Mouse (Mus musculus) CH12.LX (cell line): Measurements from ENCODE around the gene Cacng6. TPM values are rescaled to one million over a fixed set of nuclear protein-coding genes. Genes with fewer than 3 reads are reported as not detected.

ENCODE experiments used
- DNase-seq: peaks from one replicate; pipeline ENCODE4 v3.0.0-alpha.2; 2013; ENCODE audit errors: extremely low read depth
- H3K27ac ChIP-seq: 2 replicates; pipeline ENCODE4 v1.5.1; 2012; ENCODE audit warnings: low read depth, mild to moderate bottlenecking, control low read depth, moderate library complexity; ENCODE audit not compliant: insufficient read depth
- H3K27me3 ChIP-seq: replicated peaks from 2 replicates; pipeline ENCODE3; 2012; ENCODE audit warnings: inconsistent platforms
- H3K36me3 ChIP-seq, 2 experiments: replicated peaks in 1 of 2; 2 replicates each; pipeline versions ENCODE3 to v1.6.1; 2012; ENCODE audit warnings: inconsistent platforms in 1 of 2, low read length in 1 of 2, mild to moderate bottlenecking in 1 of 2, mixed read lengths in 1 of 2, moderate library complexity in 1 of 2; ENCODE audit not compliant: control insufficient read depth in 1 of 2, insufficient read depth in 1 of 2
- H3K4me1 ChIP-seq, 2 experiments: 2 replicates each; pipeline ENCODE4 v1.6.1; 2012; ENCODE audit warnings: inconsistent platforms in 1 of 2, moderate library complexity in 1 of 2; ENCODE audit not compliant: insufficient read depth in 2 of 2, control insufficient read depth in 1 of 2
- H3K4me2 ChIP-seq: 2 replicates; pipeline ENCODE4 v1.6.1; 2012; ENCODE audit warnings: low read depth, mild to moderate bottlenecking, control low read depth; ENCODE audit not compliant: poor library complexity, insufficient read depth, severe bottlenecking
- H3K4me3 ChIP-seq, 3 experiments: fragments of 150-350 bp in 1 of 3; sonication (generic) in 1 of 3; replicated peaks in 1 of 3; 2 replicates each; pipeline versions ENCODE3 to v1.5.1; 2011 to 2012; ENCODE audit warnings: low read depth in 2 of 3, low read length in 2 of 3, mild to moderate bottlenecking in 2 of 3, moderate library complexity in 2 of 3, control low read depth in 1 of 3, improper control_type of control experiment in 1 of 3, inconsistent platforms in 1 of 3, mixed read lengths in 1 of 3; ENCODE audit not compliant: poor library complexity in 1 of 3
- H3K79me2 ChIP-seq: replicated peaks from 2 replicates; pipeline ENCODE4 v1.6.1; 2012; ENCODE audit warnings: mild to moderate bottlenecking, moderate library complexity; ENCODE audit not compliant: control insufficient read depth, poor library complexity, insufficient read depth, severe bottlenecking; ENCODE audit errors: extremely low read depth
- H3K9ac ChIP-seq: 2 replicates; pipeline ENCODE4 v1.6.1; 2012; ENCODE audit warnings: low read depth, mild to moderate bottlenecking, control low read depth, moderate library complexity; ENCODE audit not compliant: insufficient read depth
- H3K9me3 ChIP-seq: replicated peaks from 2 replicates; pipeline ENCODE3; 2012; ENCODE audit warnings: low read length, inconsistent platforms, mixed read lengths
- CHD1 ChIP-seq: IDR thresholded peaks from 2 replicates; pipeline ENCODE4 v1.6.1; 2012; ENCODE audit warnings: low read depth, low read length, improper control_type of control experiment, inconsistent platforms
- CHD2 ChIP-seq: IDR thresholded peaks from 2 replicates; pipeline ENCODE4 v1.6.1; 2011; ENCODE audit warnings: low read length, improper control_type of control experiment
- E2F4 ChIP-seq: IDR thresholded peaks from 2 replicates; pipeline ENCODE4 v1.6.1; 2011; ENCODE audit warnings: low read depth, low read length, improper control_type of control experiment; ENCODE audit not compliant: insufficient replicate concordance
- ELF1 ChIP-seq: IDR thresholded peaks from 2 replicates; pipeline ENCODE4 v1.6.1; 2014; ENCODE audit warnings: low read depth, mild to moderate bottlenecking, inconsistent platforms, low read length, improper control_type of control experiment
- ETS1 ChIP-seq: conservative IDR thresholded peaks from 2 replicates; pipeline ENCODE4 v1.6.1; 2012; ENCODE audit warnings: low read depth, mild to moderate bottlenecking, inconsistent platforms, low read length, improper control_type of control experiment, moderate library complexity
- GABPA ChIP-seq: IDR thresholded peaks from 2 replicates; pipeline ENCODE4 v1.6.1; 2012; ENCODE audit warnings: low read depth, low read length, improper control_type of control experiment, inconsistent platforms; ENCODE audit not compliant: insufficient replicate concordance
- HCFC1 ChIP-seq: IDR thresholded peaks from 2 replicates; pipeline ENCODE4 v1.6.1; 2012; ENCODE audit warnings: low read depth, mild to moderate bottlenecking, inconsistent platforms, low read length, improper control_type of control experiment
- IRF4 ChIP-seq: IDR thresholded peaks from 2 replicates; pipeline ENCODE4 v1.6.1; 2014; ENCODE audit warnings: low read depth, mild to moderate bottlenecking, inconsistent platforms, low read length, improper control_type of control experiment
- JUN ChIP-seq: IDR thresholded peaks from 2 replicates; pipeline ENCODE4 v1.6.1; 2011; ENCODE audit warnings: low read depth, mild to moderate bottlenecking, low read length, improper control_type of control experiment, moderate library complexity; ENCODE audit not compliant: insufficient read depth
- JUND ChIP-seq: conservative IDR thresholded peaks from 2 replicates; pipeline ENCODE4 v1.6.1; 2011; ENCODE audit warnings: low read depth, low read length, improper control_type of control experiment
- MAZ ChIP-seq: IDR thresholded peaks from 2 replicates; pipeline ENCODE4 v1.6.1; 2012; ENCODE audit warnings: low read depth, mild to moderate bottlenecking, inconsistent platforms, low read length, improper control_type of control experiment, moderate library complexity
- MEF2A ChIP-seq: IDR thresholded peaks from 2 replicates; pipeline ENCODE4 v1.6.1; 2014; ENCODE audit warnings: low read depth, mild to moderate bottlenecking, inconsistent platforms, low read length, improper control_type of control experiment, borderline replicate concordance
- MXI1 ChIP-seq: IDR thresholded peaks from 2 replicates; pipeline ENCODE4 v1.6.1; 2011; ENCODE audit warnings: mild to moderate bottlenecking, low read depth, low read length, improper control_type of control experiment
- MYC ChIP-seq: IDR thresholded peaks from 2 replicates; pipeline ENCODE4 v1.6.1; 2011; ENCODE audit warnings: low read depth, mild to moderate bottlenecking, improper control_type of control experiment, low read length
- NELFE ChIP-seq: IDR thresholded peaks from 2 replicates; pipeline ENCODE4 v1.6.1; 2011; ENCODE audit warnings: low read depth, low read length, improper control_type of control experiment
- NRF1 ChIP-seq: IDR thresholded peaks from 2 replicates; pipeline ENCODE4 v1.6.1; 2014; ENCODE audit warnings: low read depth, mild to moderate bottlenecking, inconsistent platforms, low read length, improper control_type of control experiment, moderate library complexity
- POLR2AphosphoS2 ChIP-seq: IDR thresholded peaks from 2 replicates; pipeline ENCODE4 v1.6.1; 2011; ENCODE audit warnings: low read depth, low read length, improper control_type of control experiment
- RAD21 ChIP-seq: IDR thresholded peaks from 2 replicates; pipeline ENCODE4 v1.6.1; 2011; ENCODE audit warnings: low read depth, mild to moderate bottlenecking, low read length, improper control_type of control experiment, moderate library complexity
- SIN3A ChIP-seq: IDR thresholded peaks from 2 replicates; pipeline ENCODE4 v1.6.1; 2012; ENCODE audit warnings: low read length, improper control_type of control experiment, inconsistent platforms
- SMC3 ChIP-seq: IDR thresholded peaks from 2 replicates; pipeline ENCODE4 v1.6.1; 2011; ENCODE audit warnings: low read depth, low read length, improper control_type of control experiment
- UBTF ChIP-seq: IDR thresholded peaks from 2 replicates; pipeline ENCODE4 v1.6.1; 2012; ENCODE audit warnings: low read depth, mild to moderate bottlenecking, inconsistent platforms, low read length, improper control_type of control experiment, moderate library complexity
- USF1 ChIP-seq: IDR thresholded peaks from 2 replicates; pipeline ENCODE4 v1.6.1; 2014; ENCODE audit warnings: low read depth, mild to moderate bottlenecking, inconsistent platforms, low read length, improper control_type of control experiment
- USF2 ChIP-seq: conservative IDR thresholded peaks from 2 replicates; pipeline ENCODE4 v1.6.1; 2011; ENCODE audit warnings: low read depth, low read length, improper control_type of control experiment
- ZKSCAN1 ChIP-seq: IDR thresholded peaks from 2 replicates; pipeline ENCODE4 v1.6.1; 2012; ENCODE audit warnings: low read depth, inconsistent platforms, low read length, improper control_type of control experiment, borderline replicate concordance
- ZNF384 ChIP-seq: IDR thresholded peaks from 2 replicates; pipeline ENCODE4 v1.6.1; 2012; ENCODE audit warnings: low read depth, low read length, improper control_type of control experiment, inconsistent platforms
- dilution Hi-C: fragments of 300-500 bp; cut with MboI; formaldehyde crosslinking; loops from 2 replicates; pipeline ENCODE4 v1.14.3; 2020; ENCODE audit warnings: low sequenced_read_pairs; ENCODE audit not compliant: extremely low pct_unique_long_range_greater_than_20kb, extremely low pct_ligation_motif_present
- in situ Hi-C: fragments of 300-500 bp; cut with MboI; formaldehyde crosslinking; loops from 3 replicates; pipeline ENCODE4 v1.14.3; 2019; ENCODE audit warnings: low sequenced_read_pairs, low pct_ligation_motif_present, low pct_unique_long_range_greater_than_20kb, mixed read lengths
- polyA plus RNA-seq: library from polyadenylated mRNA; unstranded; fragments of >175 nt; gene quantifications from 2 replicates; pipeline ENCODE4 v1.2.1, GENCODE M21; 2012; ENCODE audit warnings: low read depth; ENCODE audit not compliant: insufficient read length
- total RNA-seq, 2 experiments: library from RNA; depleted of rRNA; stranded (reverse); fragments of 300-350 nt in 1 of 2; fragments of >200 nt in 1 of 2; gene quantifications; 2 replicates each; pipeline ENCODE4 v1.2.3; 2012 to 2014

Cacng6 gene
- total and polyA plus RNA-seq, 3 experiments: not detected

DNA sequence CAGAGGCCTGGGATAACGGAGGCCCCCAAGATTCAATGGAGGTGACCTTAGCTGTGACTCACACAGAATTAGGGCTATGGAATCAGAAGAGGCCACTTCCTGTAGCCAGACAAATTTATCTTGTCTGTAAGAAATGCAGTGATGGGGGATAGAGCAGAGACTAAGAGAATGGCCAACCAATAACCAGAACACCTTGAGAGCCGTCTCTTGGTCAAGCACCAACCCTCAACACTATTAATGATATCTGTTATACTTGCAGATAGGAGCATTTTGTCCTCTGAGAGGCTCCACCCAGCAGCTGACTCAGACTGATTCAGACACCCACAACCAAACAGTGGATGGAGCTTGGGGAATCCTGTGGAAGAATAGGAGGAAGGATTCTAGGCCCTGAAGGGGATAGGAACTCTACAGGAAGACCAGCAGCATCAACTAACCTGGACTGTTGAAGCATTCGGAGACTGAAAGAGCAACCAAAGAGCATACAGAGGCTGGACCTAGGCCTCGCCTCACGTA, 39.1 kb upstream of the Cacng6 start:
- Histone ChIP-seq H3K79me2 (no peaks in the 10 kb centered on the region), H3K9me3 (no peaks in the 10 kb centered on the region), H3K4me2 (no peak overlapping the region), H3K36me3 (no peaks in the 10 kb centered on the region), H3K9ac (no peak overlapping the region), H3K27me3 (no peaks in the 10 kb centered on the region), H3K4me3 (no peak overlapping the region), H3K4me1 (peaks cover 3 to 18% of the 10 kb centered on the region in 2 experiments), H3K27ac (no peak overlapping the region)
- dilution Hi-C loops (no loop called here), in situ Hi-C loops (no loop called here)
- no peak for DNase-seq
- TF ChIP-seq NRF1 (no peak), SMC3 (no peak), ZNF384 (no peak), HCFC1 (no peak), RAD21 (no peak), MXI1 (no peak), JUND (no peak)
- TF ChIP-seq, all 38 proteins: peak for 0

DNA sequence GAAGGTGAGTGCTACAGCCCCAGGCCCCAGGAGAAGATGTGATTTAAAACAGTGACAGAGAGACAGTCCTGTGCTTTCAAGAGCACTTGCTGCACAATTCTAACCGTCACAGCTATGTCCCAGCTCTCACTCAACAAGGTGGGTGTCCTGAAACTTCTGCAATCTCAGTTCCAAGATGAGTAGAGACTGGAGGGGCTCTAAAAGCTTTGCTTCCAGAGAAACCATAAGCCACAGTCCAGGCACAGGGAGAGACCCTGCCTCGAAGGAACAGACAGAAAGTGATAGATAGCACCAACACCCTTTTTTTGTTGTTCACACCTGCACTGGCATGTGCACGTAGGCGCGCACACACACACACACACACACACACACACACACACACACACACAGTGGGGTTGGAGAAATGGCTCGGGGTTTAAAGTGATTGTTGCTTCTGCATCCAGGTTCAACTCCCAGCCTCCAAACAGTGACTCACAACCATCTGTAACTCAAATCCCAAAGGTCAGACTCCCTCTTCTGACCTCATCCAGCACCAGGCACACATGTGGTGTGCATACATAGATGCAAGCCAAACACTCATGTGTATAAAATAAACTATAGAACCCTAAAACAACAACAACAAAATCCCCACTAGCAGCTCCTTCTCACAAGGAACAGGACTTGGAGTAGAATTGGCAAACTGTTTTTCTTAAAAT, 37.8 kb upstream of the Cacng6 start:
- in situ Hi-C loops: no loop called here
- dilution Hi-C loops: no loop called here
- H3K4me3 ChIP-seq: no peak overlapping the region

DNA sequence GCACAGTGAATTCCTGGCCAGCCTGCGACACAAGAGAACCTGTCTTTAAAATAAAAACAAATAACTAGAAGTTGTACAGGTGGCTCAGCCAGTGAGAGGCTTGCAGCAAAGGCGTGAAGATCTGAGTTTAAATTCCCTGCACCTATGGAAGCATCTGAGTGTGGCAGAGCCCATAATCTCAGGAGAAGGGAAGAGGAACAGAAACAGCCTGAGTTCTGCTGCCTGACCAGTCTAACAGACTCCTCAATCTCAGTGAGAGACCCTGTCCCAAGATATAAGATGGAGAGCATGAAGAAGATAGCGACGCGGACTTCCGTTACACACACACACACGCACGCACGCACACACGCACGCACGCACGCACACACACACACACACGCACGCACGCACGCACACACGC, 36.2 kb upstream of the Cacng6 start:
- no peak for TF ChIP-seq USF2
- no peak for TF ChIP-seq MAZ
- TF ChIP-seq JUND: no peak
- TF ChIP-seq ZKSCAN1: no peak
- no peak for TF ChIP-seq NELFE
- TF ChIP-seq E2F4: no peak
- no peak for TF ChIP-seq IRF4
- no peak for TF ChIP-seq RAD21
- no peak for TF ChIP-seq MYC
- no peak for TF ChIP-seq SMC3
- no peak for TF ChIP-seq UBTF
- TF ChIP-seq MXI1: no peak
- TF ChIP-seq JUN: no peak
- TF ChIP-seq MEF2A: no peak
- in situ Hi-C loops: no loop called here
- H3K36me3 ChIP-seq: no peaks in the 10 kb centered on the region
- H3K27ac ChIP-seq: no peak overlapping the region
- no peak overlapping the region for H3K4me2 ChIP-seq
- no peak for DNase-seq
- H3K4me3 ChIP-seq: no peak overlapping the region
- H3K9ac ChIP-seq: no peak overlapping the region
- dilution Hi-C loops: no loop called here
- H3K27me3 ChIP-seq: no peaks in the 10 kb centered on the region
- H3K9me3 ChIP-seq: no peaks in the 10 kb centered on the region
- peaks cover 5 to 30% of the 10 kb centered on the region in 2 experiments for H3K4me1 ChIP-seq
- H3K79me2 ChIP-seq: no peaks in the 10 kb centered on the region

More for the DNA sequence above, 37.8 kb upstream of the Cacng6 start:
- no peaks in the 10 kb centered on the region for H3K36me3 ChIP-seq
- H3K9ac ChIP-seq: no peak overlapping the region
- no peak for TF ChIP-seq ELF1
- TF ChIP-seq POLR2AphosphoS2: no peak
- TF ChIP-seq E2F4: no peak
- no peak for TF ChIP-seq USF1
- TF ChIP-seq JUN: no peak
- no peak for TF ChIP-seq MAZ
- no peak for TF ChIP-seq CHD1
- TF ChIP-seq ETS1: no peak
- no peak for TF ChIP-seq JUND
- no peak for TF ChIP-seq HCFC1
- TF ChIP-seq NELFE: no peak
- no peak for TF ChIP-seq CHD2
- TF ChIP-seq GABPA: no peak
- no peak for TF ChIP-seq MXI1
- TF ChIP-seq SIN3A: no peak
- H3K79me2 ChIP-seq: no peaks in the 10 kb centered on the region
- no peak overlapping the region for H3K4me2 ChIP-seq
- peaks cover 3 to 18% of the 10 kb centered on the region in 2 experiments for H3K4me1 ChIP-seq
- no peak for DNase-seq
- H3K9me3 ChIP-seq: no peaks in the 10 kb centered on the region
- no peaks in the 10 kb centered on the region for H3K27me3 ChIP-seq
- no peak overlapping the region for H3K27ac ChIP-seq
